Mouse (Mus musculus) G1E (cell line): ENCODE measurements around the gene Slc29a4. TPM values are rescaled to one million over a fixed set of nuclear protein-coding genes. Genes with fewer than 3 reads are reported as not detected.

ENCODE experiments used
- ATAC-seq: 2 replicates; pipeline ENCODE4 v1.8.0; 2016; ENCODE audit warnings: mild to moderate bottlenecking; ENCODE audit not compliant: insufficient number of reproducible peaks, poor library complexity, low FRiP score, severe bottlenecking; ENCODE audit errors: extremely low read depth
- DNase-seq: peaks from one replicate; pipeline ENCODE4 v3.0.0; 2012; ENCODE audit warnings: low spot score
- H3K27me3 ChIP-seq: 2 replicates; pipeline ENCODE4 v1.6.1; 2012; ENCODE audit warnings: mild to moderate bottlenecking, low read length, inconsistent platforms; ENCODE audit not compliant: insufficient read depth
- H3K36me3 ChIP-seq: replicated peaks from 2 replicates; pipeline ENCODE3; 2012; ENCODE audit warnings: mild to moderate bottlenecking, inconsistent platforms
- H3K4me1 ChIP-seq: 2 replicates; pipeline ENCODE4 v1.6.1; 2012; ENCODE audit warnings: low read depth, low read length, inconsistent platforms, mixed read lengths; ENCODE audit not compliant: insufficient read depth
- H3K4me3 ChIP-seq: 2 replicates; pipeline ENCODE4 v1.5.1; 2012; ENCODE audit warnings: low read depth, mild to moderate bottlenecking, inconsistent platforms, low read length, moderate library complexity, mixed read lengths
- H3K9me3 ChIP-seq: replicated peaks from 2 replicates; pipeline ENCODE4 v1.6.1; 2012; ENCODE audit warnings: inconsistent platforms
- CTCF ChIP-seq: IDR thresholded peaks from 2 replicates; pipeline ENCODE4 v1.5.1; 2012; ENCODE audit warnings: low read depth, low read length, inconsistent platforms, mixed read lengths
- GATA1 ChIP-seq: IDR thresholded peaks from 2 replicates; pipeline ENCODE4 v1.6.1; 2012; ENCODE audit warnings: borderline replicate concordance, low read length, inconsistent platforms, mixed read lengths
- GATA2 ChIP-seq: IDR thresholded peaks from 2 replicates; pipeline ENCODE4 v1.6.1; 2012; ENCODE audit warnings: low read depth, low read length, inconsistent platforms, borderline replicate concordance
- POLR2AphosphoS5 ChIP-seq: IDR thresholded peaks from 2 replicates; pipeline ENCODE4 v1.6.1; 2012; ENCODE audit warnings: low read depth, low read length, inconsistent platforms; ENCODE audit not compliant: insufficient replicate concordance
- TAL1 ChIP-seq: conservative IDR thresholded peaks from 2 replicates; pipeline ENCODE4 v1.6.1; 2012; ENCODE audit warnings: low read depth, low read length, inconsistent platforms, mixed read lengths
- polyA plus RNA-seq: library from polyadenylated mRNA; stranded (reverse); fragments of >175 nt; gene quantifications from 2 replicates; pipeline ENCODE4 v1.2.3, GENCODE M21; 2012
- total RNA-seq, 2 experiments: library from RNA; stranded (forward) in 1 of 2; stranded (reverse) in 1 of 2; fragments of 200-1000 nt in 1 of 2; fragments of >200 nt in 1 of 2; fragmentation: Nextera tagmentation in 1 of 2; gene quantifications; 2 replicates each; pipeline ENCODE4 v1.2.3; 2014 to 2017

Gene Slc29a4
- total and polyA plus RNA-seq, 3 experiments = 0.05 TPM; not detected in 2

DNA sequence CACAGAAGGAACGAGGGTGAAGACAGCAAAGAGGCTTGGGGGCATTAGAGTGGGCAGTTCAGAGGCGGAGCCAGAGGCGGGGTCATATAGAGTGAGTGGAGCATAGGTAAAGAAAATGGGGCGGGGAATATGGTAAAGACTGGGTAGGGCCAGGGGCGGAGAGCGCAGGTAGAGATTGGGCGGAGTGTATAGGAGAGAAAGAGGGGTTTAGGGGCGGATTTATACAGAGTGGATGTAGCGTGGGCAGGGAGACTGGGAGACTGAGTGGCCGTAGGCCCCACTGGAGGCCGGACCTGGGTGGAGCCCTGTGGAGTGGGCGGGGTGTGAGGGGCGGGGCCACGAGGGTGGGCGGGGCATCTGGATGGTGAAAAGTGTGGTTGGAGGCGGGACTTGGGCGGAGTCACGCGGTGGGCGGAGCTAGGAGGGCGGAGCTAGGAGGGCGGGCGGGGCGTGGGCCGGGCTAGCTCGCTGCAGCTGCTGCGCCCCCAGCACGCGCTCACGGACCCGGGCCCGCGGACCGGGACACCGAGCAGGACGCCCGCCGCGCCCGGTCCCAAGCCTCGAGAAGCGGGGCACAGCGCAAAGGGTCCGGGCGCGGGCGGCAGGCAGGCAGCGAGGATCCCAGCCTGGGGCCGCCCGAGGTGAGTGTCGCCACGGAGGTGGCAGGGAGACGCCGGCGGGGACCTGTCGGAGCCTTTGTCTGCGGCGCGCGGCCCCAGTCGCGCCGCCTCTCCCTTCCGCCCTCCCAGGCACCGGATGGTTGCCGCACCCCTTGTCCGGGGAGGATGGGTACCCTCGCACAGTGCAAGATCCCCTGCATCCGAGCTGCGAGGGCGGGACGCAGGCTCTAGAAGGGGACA lies 9.6 kb downstream of the Slc29a4 start:
- ATAC-seq (no peak), DNase-seq (no peak)
- no peak for TF ChIP-seq POLR2AphosphoS5
- no peak for TF ChIP-seq GATA2
- TF ChIP-seq CTCF = no peak
- no peak for TF ChIP-seq GATA1
- TF ChIP-seq TAL1 = no peak
- Histone ChIP-seq H3K36me3 (no peaks in the 10 kb centered on the region), H3K4me1 (no peaks in the 10 kb centered on the region), H3K27me3 (peaks cover 20% of the 10 kb centered on the region), H3K4me3 (no peak overlapping the region), H3K9me3 (peaks cover 5% of the 10 kb centered on the region; the same call in 1 of the 2 replicates)

- TF ChIP-seq CTCF (no peak), GATA1 (no peak), POLR2AphosphoS5 (no peak), TAL1 (no peak), GATA2 (no peak)
- Histone ChIP-seq H3K9me3 (peaks cover 5% of the 10 kb centered on the region; the same call in 1 of the 2 replicates), H3K4me1 (no peaks in the 10 kb centered on the region), H3K4me3 (no peak overlapping the region), H3K27me3 (peaks cover 20% of the 10 kb centered on the region), H3K36me3 (no peaks in the 10 kb centered on the region)
- ATAC-seq (no peak), DNase-seq (no peak)
These were observed 10.3 kb downstream of the Slc29a4 start for GRCm38 (mm10) chr5:142702511-142703138.

DNA sequence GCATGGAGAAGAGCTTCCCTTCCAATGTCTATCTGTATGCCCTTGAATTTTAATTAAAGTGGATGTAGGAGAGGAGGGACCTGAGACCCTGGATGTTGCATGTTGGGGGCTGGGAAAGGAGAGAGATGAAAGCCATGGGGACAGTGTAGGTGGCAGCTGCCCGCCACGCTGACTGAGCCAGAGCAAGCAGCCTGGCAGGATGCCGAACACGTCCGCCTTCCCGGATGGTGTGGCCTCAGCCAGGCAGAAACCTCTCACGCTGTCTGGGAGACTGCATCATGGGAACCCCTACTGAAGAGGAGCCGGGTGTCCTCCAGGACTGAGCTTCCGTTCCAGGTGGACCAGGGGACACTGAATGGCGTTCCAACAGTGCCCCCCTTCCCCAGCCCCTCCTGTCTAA lies 11.3 kb downstream of the Slc29a4 start:
- Histone ChIP-seq H3K9me3 (peaks cover 3% of the 10 kb centered on the region; the same call in 1 of the 2 replicates), H3K27me3 (peaks cover 18% of the 10 kb centered on the region; the same call in 1 of the 2 replicates), H3K4me3 (no peak overlapping the region), H3K4me1 (no peaks in the 10 kb centered on the region), H3K36me3 (no peaks in the 10 kb centered on the region)
- no peak for TF ChIP-seq GATA1
- no peak for TF ChIP-seq POLR2AphosphoS5
- no peak for TF ChIP-seq CTCF
- no peak for TF ChIP-seq TAL1
- ATAC-seq = no peak
- no peak for DNase-seq

DNA sequence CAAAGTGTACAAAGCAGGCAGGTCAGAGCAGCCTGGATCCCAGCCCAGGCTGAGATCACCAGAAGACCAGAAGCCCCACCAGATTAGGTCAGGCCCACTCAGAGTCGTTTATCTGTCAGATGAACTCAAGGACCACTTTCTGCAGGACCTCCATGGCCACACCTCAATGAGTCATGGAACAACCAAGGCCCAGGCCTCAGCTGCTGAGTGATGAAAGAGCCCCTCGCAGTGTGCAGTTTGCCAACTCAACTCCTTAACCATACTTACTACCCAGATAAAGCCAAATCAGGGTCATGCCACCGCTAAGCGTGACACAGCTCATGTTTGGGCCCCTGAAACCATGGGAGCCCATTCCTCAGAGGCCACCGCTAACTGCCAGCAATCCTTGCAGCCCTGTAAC lies 15.4 kb downstream of the Slc29a4 start:
- H3K4me1 ChIP-seq = no peaks in the 10 kb centered on the region
- H3K9me3 ChIP-seq = peaks cover 10% of the 10 kb centered on the region
- H3K4me3 ChIP-seq = no peak overlapping the region
- DNase-seq (no peak), ATAC-seq (no peak)
- H3K36me3 ChIP-seq = no peaks in the 10 kb centered on the region
- peaks cover 11% of the 10 kb centered on the region for H3K27me3 ChIP-seq
- TF ChIP-seq GATA2 (no peak), POLR2AphosphoS5 (no peak), TAL1 (no peak), CTCF (no peak), GATA1 (no peak)

- peaks cover 10% of the 10 kb centered on the region for H3K27me3 ChIP-seq
- peaks cover 11% of the 10 kb centered on the region for H3K9me3 ChIP-seq
- H3K36me3 ChIP-seq = no peaks in the 10 kb centered on the region
- TF ChIP-seq CTCF (no peak), POLR2AphosphoS5 (no peak), GATA1 (no peak), GATA2 (no peak), TAL1 (no peak)
- no peaks in the 10 kb centered on the region for H3K4me1 ChIP-seq
- ATAC-seq (no peak), DNase-seq (no peak)
- H3K4me3 ChIP-seq = no peak overlapping the region
These were observed 17.1 kb downstream of the Slc29a4 start for GRCm38 (mm10) chr5:142709436-142709835.

- Histone ChIP-seq H3K36me3 (no peaks in the 10 kb centered on the region), H3K27me3 (peaks cover 21% of the 10 kb centered on the region), H3K4me3 (no peak overlapping the region), H3K9me3 (peaks cover 11% of the 10 kb centered on the region), H3K4me1 (0 out of 2 replicates have a peak, but pooled peaks cover 3% of the 10 kb centered on the region)
- TF ChIP-seq GATA2 (no peak), TAL1 (no peak), POLR2AphosphoS5 (no peak), GATA1 (no peak), CTCF (no peak)
- ATAC-seq (no peak), DNase-seq (no peak)
These were observed 20.1 kb downstream of the Slc29a4 start for GRCm38 (mm10) chr5:142712373-142712772.
